Mouse (Mus musculus): ENCODE measurements around the gene Mrgprb3. TPM values are rescaled to one million over a fixed set of nuclear protein-coding genes. Genes with fewer than 3 reads are reported as not detected.

The Mrgprb3 gene
- polyA plus RNA-seq (2012; rRNA removed): 0.23 TPM in 1 of 2 replicates, not detected in the other

GRCm38 (mm10) chr7:48643711-48644110 is at the start of gene Mrgprb3:
Gene Mrgprb3 (minus strand): TSS chr7:48643811.
- no peaks in the 10 kb centered on the region for H3K27me3 ChIP-seq (ENCODE audit: control insufficient read depth, insufficient read depth, low read length)
- TF ChIP-seq POLR2A (IDR thresholded peaks at IDR 0.05; ENCODE audit: control insufficient read depth, low read depth, low read length): no peak
- TF ChIP-seq CTCF (IDR thresholded peaks at IDR 0.05; ENCODE audit: control insufficient read depth, insufficient read depth, insufficient replicate concordance, low read depth, low read length): no peak

More at GRCm38 (mm10) chr7:48643711-48644110, at the start of gene Mrgprb3:
- Histone ChIP-seq H3K4me1 (ENCODE audit: control insufficient read depth, insufficient read depth, low read length) (no peaks in the 10 kb centered on the region), H3K27ac (ENCODE audit: control insufficient read depth, insufficient read depth, low read depth, low read length) (no peak within 1 kb of the TSS), H3K36me3 (ENCODE audit: control insufficient read depth, insufficient read depth, low read length) (no peaks in the 10 kb centered on the region), H3K4me3 (ENCODE audit: control insufficient read depth, low read depth, low read length) (no peak within 1 kb of the TSS)

Other genes starting within 250 kb of the Mrgprb3 start
- gene Mrgprb1, start 187.5 kb downstream of the Mrgprb3 start, polyA plus RNA-seq (2012; rRNA removed): 0.02 TPM in 1 of 2 replicates, not detected in the other
- not detected in 2 replicates for gene Mrgprx2, start 144.5 kb downstream of the Mrgprb3 start, polyA plus RNA-seq (2012; rRNA removed)
- gene Mrgprb2, start 85.7 kb downstream of the Mrgprb3 start, polyA plus RNA-seq (2012; rRNA removed): 0.24 and 0.46 TPM in 2 replicates
- gene Zdhhc13, start 145.2 kb upstream of the Mrgprb3 start, polyA plus RNA-seq (2012; rRNA removed): 7.2 and 12.4 TPM in 2 replicates
- gene Csrp3, start 204.2 kb upstream of the Mrgprb3 start, polyA plus RNA-seq (2012; rRNA removed): 0.20 TPM in 1 of 2 replicates, not detected in the other
- 6.5 and 6.7 TPM in 2 replicates for gene E2f8, start 237.8 kb upstream of the Mrgprb3 start, polyA plus RNA-seq (2012; rRNA removed)

Data from testis, adult 2 months (tissue).